Mouse (Mus musculus) heart, embryonic 14.5 days (tissue): ENCODE measurements around the gene Ulk4. TPM values are rescaled to one million over a fixed set of nuclear protein-coding genes. Genes with fewer than 3 reads are reported as not detected.

ENCODE experiments used
- ATAC-seq: fragments of 200-750 bp; cut with Nextera tagmentation; 2 replicates; pipeline ENCODE4 v1.8.0; 2017; ENCODE audit warnings: low read depth, moderate TSS enrichment; ENCODE audit not compliant: insufficient number of reproducible peaks, insufficient read depth, low FRiP score
- H3K27ac ChIP-seq, 2 experiments: fragments of 200-500 bp in 1 of 2; fragments of 300-500 bp in 1 of 2; sonication (generic) in 1 of 2; replicated peaks in 1 of 2; 2 replicates each; pipeline ENCODE4 v1.5.1; 2012 to 2014; ENCODE audit warnings: low read depth in 2 of 2, low read length in 2 of 2, control low read depth in 1 of 2, mild to moderate bottlenecking in 1 of 2, mixed read lengths in 1 of 2; ENCODE audit not compliant: control insufficient read depth in 1 of 2, insufficient read depth in 1 of 2
- H3K27me3 ChIP-seq: fragments of 300-500 bp; sonication (generic); 2 replicates; pipeline ENCODE4 v1.6.1; 2014; ENCODE audit warnings: mild to moderate bottlenecking, low read length, control low read depth; ENCODE audit not compliant: control insufficient read depth, insufficient read depth
- H3K36me3 ChIP-seq: fragments of 300-500 bp; sonication (generic); 2 replicates; pipeline ENCODE4 v1.6.1; 2014; ENCODE audit warnings: mild to moderate bottlenecking, control low read depth, low read length, mixed read lengths; ENCODE audit not compliant: control insufficient read depth, insufficient read depth
- H3K4me1 ChIP-seq, 2 experiments: fragments of 200-500 bp in 1 of 2; fragments of 300-500 bp in 1 of 2; sonication (generic) in 1 of 2; 2 replicates each; pipeline ENCODE4 v1.6.1; 2012 to 2014; ENCODE audit warnings: low read length in 2 of 2, control low read depth in 1 of 2, mixed read lengths in 1 of 2; ENCODE audit not compliant: control insufficient read depth in 2 of 2, insufficient read depth in 2 of 2
- H3K4me2 ChIP-seq: fragments of 300-500 bp; sonication (generic); 2 replicates; pipeline ENCODE4 v1.6.1; 2014; ENCODE audit warnings: mild to moderate bottlenecking, low read length
- H3K4me3 ChIP-seq, 2 experiments: fragments of 200-500 bp in 1 of 2; fragments of 300-500 bp in 1 of 2; sonication (generic) in 1 of 2; 2 replicates each; pipeline ENCODE4 v1.5.1; 2012 to 2014; ENCODE audit warnings: low read length in 2 of 2, mild to moderate bottlenecking in 2 of 2, control low read depth in 1 of 2, low read depth in 1 of 2, moderate library complexity in 1 of 2; ENCODE audit not compliant: control insufficient read depth in 1 of 2, insufficient read depth in 1 of 2
- H3K9ac ChIP-seq: fragments of 300-500 bp; sonication (generic); 2 replicates; pipeline ENCODE4 v1.6.1; 2014; ENCODE audit warnings: mild to moderate bottlenecking, low read length
- H3K9me3 ChIP-seq: fragments of 300-500 bp; sonication (generic); 2 replicates; pipeline ENCODE4 v1.6.1; 2016; ENCODE audit warnings: low read length, control low read depth; ENCODE audit not compliant: control insufficient read depth
- WGBS: fragments of 180-500 bp; shearing (Covaris S2); extraction: QIAGEN DNeasy Blood & Tissue Kit; methylation state at CpG from one replicate; pipeline ENCODE4 v1.1.7; 2014; 5-methylcytosine and 5-hydroxymethylcytosine counted together
- polyA plus RNA-seq: library from polyadenylated mRNA; unstranded; fragments of >200 nt; fragmentation: Nextera tagmentation; extraction: Ambion mirVana; gene quantifications from 2 replicates; pipeline ENCODE4 v1.2.1, GENCODE M21; 2014

The Ulk4 gene
- polyA plus RNA-seq, 1 experiment from 2014 or later, result 95.4 TPM

GRCm38 (mm10) chr9:121079388-121080088, 197.5 kb downstream of the Ulk4 start:
- no peaks in the 10 kb centered on the region for H3K9me3 ChIP-seq
- peak overlapping the region; percentile 35 for H3K4me2 ChIP-seq
- H3K36me3 ChIP-seq, result no peaks in the 10 kb centered on the region
- 0 out of 2 replicates have a peak, but pooled peaks have one; percentile 48 for ATAC-seq
- H3K27ac ChIP-seq, result peak overlapping the region in 1 of 2 experiments; percentile 24; a peak in 1 of 4 replicates
- 36% methylated on average over 9 of the region's 9 CpGs for WGBS
- no peak overlapping the region for H3K4me3 ChIP-seq
- H3K9ac ChIP-seq, result peak overlapping the region; percentile 12; the same call in 1 of the 2 replicates
- H3K4me1 ChIP-seq, result peaks cover 0 to 6% of the 10 kb centered on the region in 2 experiments; a peak in 2 of 4 replicates
- H3K27me3 ChIP-seq, result no peaks in the 10 kb centered on the region

- H3K9me3 ChIP-seq, result no peaks in the 10 kb centered on the region
- H3K4me3 ChIP-seq, result no peak overlapping the region
- H3K27me3 ChIP-seq, result no peaks in the 10 kb centered on the region
- H3K36me3 ChIP-seq, result no peaks in the 10 kb centered on the region
- 58% methylated on average over 12 of the region's 12 CpGs for WGBS
- H3K27ac ChIP-seq, result no peak overlapping the region
- no peak overlapping the region for H3K4me2 ChIP-seq
- H3K4me1 ChIP-seq, result peaks cover 0 to 10% of the 10 kb centered on the region in 2 experiments; a peak in 2 of 4 replicates
- no peak for ATAC-seq
- no peak overlapping the region for H3K9ac ChIP-seq
Measured at GRCm38 (mm10) chr9:121076291-121076690, 200.7 kb downstream of the Ulk4 start.

GRCm38 (mm10) chr9:121075246-121075645, 201.8 kb downstream of the Ulk4 start:
- peaks cover 0 to 12% of the 10 kb centered on the region in 2 experiments; a peak in 2 of 4 replicates for H3K4me1 ChIP-seq
- no peak overlapping the region for H3K27ac ChIP-seq
- H3K9me3 ChIP-seq, result no peaks in the 10 kb centered on the region
- H3K36me3 ChIP-seq, result no peaks in the 10 kb centered on the region
- no peak for ATAC-seq
- H3K4me2 ChIP-seq, result no peak overlapping the region
- H3K27me3 ChIP-seq, result no peaks in the 10 kb centered on the region
- no peak overlapping the region for H3K9ac ChIP-seq
- no peak overlapping the region for H3K4me3 ChIP-seq
- 87% methylated on average over 4 of the region's 4 CpGs for WGBS

- ATAC-seq, result no peak
- H3K9me3 ChIP-seq, result no peaks in the 10 kb centered on the region
- no peak overlapping the region for H3K27ac ChIP-seq
- H3K4me1 ChIP-seq, result peaks cover 0 to 10% of the 10 kb centered on the region in 2 experiments; a peak in 2 of 4 replicates
- no peak overlapping the region for H3K9ac ChIP-seq
- H3K4me3 ChIP-seq, result no peak overlapping the region
- 69% methylated on average over 3 of the region's 3 CpGs for WGBS
- H3K27me3 ChIP-seq, result no peaks in the 10 kb centered on the region
- H3K36me3 ChIP-seq, result no peaks in the 10 kb centered on the region
- no peak overlapping the region for H3K4me2 ChIP-seq
Measured at GRCm38 (mm10) chr9:121074726-121075125, 202.3 kb downstream of the Ulk4 start.

GRCm38 (mm10) chr9:121072127-121072757, 204.8 kb downstream of the Ulk4 start:
- Histone ChIP-seq H3K4me3 (no peak overlapping the region), H3K27ac (no peak overlapping the region), H3K9ac (no peak overlapping the region), H3K4me2 (no peak overlapping the region), H3K4me1 (peaks cover 0 to 6% of the 10 kb centered on the region in 2 experiments; a peak in 2 of 4 replicates), H3K36me3 (no peaks in the 10 kb centered on the region), H3K9me3 (no peaks in the 10 kb centered on the region), H3K27me3 (no peaks in the 10 kb centered on the region)
- WGBS, result 66% methylated on average over 8 of the region's 8 CpGs
- ATAC-seq, result no peak

- Histone ChIP-seq H3K27ac (no peak overlapping the region), H3K36me3 (no peaks in the 10 kb centered on the region), H3K9me3 (no peaks in the 10 kb centered on the region), H3K4me2 (no peak overlapping the region), H3K9ac (no peak overlapping the region), H3K27me3 (no peaks in the 10 kb centered on the region), H3K4me1 (peaks cover 0 to 6% of the 10 kb centered on the region in 2 experiments; a peak in 2 of 4 replicates), H3K4me3 (no peak overlapping the region)
- WGBS, result 70% methylated on average over 10 of the region's 10 CpGs
- ATAC-seq, result no peak
Measured at GRCm38 (mm10) chr9:121071461-121072126, 205.4 kb downstream of the Ulk4 start.

- H3K27me3 ChIP-seq, result no peaks in the 10 kb centered on the region
- peaks cover 0 to 6% of the 10 kb centered on the region in 2 experiments; a peak in 2 of 4 replicates for H3K4me1 ChIP-seq
- WGBS, result 46% methylated on average over 11 of the region's 11 CpGs
- ATAC-seq, result peak; percentile 36; the same call in 1 of the 2 replicates
- no peak overlapping the region for H3K27ac ChIP-seq
- H3K9me3 ChIP-seq, result no peaks in the 10 kb centered on the region
- H3K9ac ChIP-seq, result no peak overlapping the region
- H3K4me2 ChIP-seq, result no peak overlapping the region
- H3K4me3 ChIP-seq, result no peak overlapping the region
- no peaks in the 10 kb centered on the region for H3K36me3 ChIP-seq
Measured at GRCm38 (mm10) chr9:121071050-121071449, 205.9 kb downstream of the Ulk4 start.
